Mouse (Mus musculus): ENCODE data around the gene Sipa1l1.

GRCm38 (mm10) chr12:82441479-82441878 lies 272.4 kb downstream of the Sipa1l1 start:
- TF ChIP-seq POLR2A (IDR thresholded peaks at IDR 0.05; ENCODE audit: low read depth, low read length) = no peak
- TF ChIP-seq CTCF (conservative IDR thresholded peaks at IDR 0.05 in 1 of 2, IDR thresholded peaks at IDR 0.05 in 1 of 2; ENCODE audit: low read depth in 2 of 2, low read length in 2 of 2) = no peak
- no peak for TF ChIP-seq MEF2A (IDR thresholded peaks at IDR 0.05; ENCODE audit: borderline replicate concordance, low read depth, low read length)
- TF ChIP-seq MXI1 (IDR thresholded peaks at IDR 0.05; ENCODE audit: low read depth, low read length) = no peak
- no peak for TF ChIP-seq MAFK (IDR thresholded peaks at IDR 0.05; ENCODE audit: insufficient replicate concordance, low read length)
- no peak for TF ChIP-seq CHD1 (IDR thresholded peaks at IDR 0.05; ENCODE audit: low read depth, low read length)
- no peak for TF ChIP-seq MAZ (IDR thresholded peaks at IDR 0.05; ENCODE audit: low read depth, low read length)
- no peak for TF ChIP-seq RAD21 (IDR thresholded peaks at IDR 0.05; ENCODE audit: low read depth, low read length)
